Mouse (Mus musculus): ENCODE results near the gene Slc43a2.

DNA sequence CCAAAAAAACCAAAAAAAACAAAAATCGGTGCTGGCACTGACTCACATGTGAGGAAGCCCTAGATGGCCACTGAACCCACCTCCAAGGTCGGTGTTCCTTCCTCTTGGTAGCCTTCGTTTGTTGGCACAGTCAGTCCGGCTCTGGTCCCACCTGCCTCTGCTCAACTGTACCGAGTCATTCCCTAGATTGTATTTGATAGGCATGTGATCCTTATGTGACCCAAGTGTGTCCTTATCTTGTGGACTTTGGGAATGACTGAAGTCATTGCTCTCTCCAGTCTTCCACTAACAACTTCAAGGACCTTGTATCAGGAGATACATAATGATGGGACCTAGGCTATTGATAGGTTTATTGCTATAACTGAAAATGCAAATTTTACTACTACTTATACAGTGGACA, 73.3 kb downstream of the Slc43a2 start:
- no peak for TF ChIP-seq POLR2A (IDR thresholded peaks at IDR 0.05; ENCODE audit: low read depth, low read length)
- TF ChIP-seq CTCF (conservative IDR thresholded peaks at IDR 0.05; ENCODE audit: insufficient read depth, insufficient read length, low read depth, low read length): no peak

Data from kidney, adult 2 months (tissue).